Mouse (Mus musculus): ENCODE measurements around the gene Mgst3.

The Mgst3 gene

GRCm38 (mm10) chr1:167387796-167388195 is 5.8 kb downstream of the Mgst3 start:
- DNase-seq (ENCODE audit: inconsistent ontology term): no peak

GRCm38 (mm10) chr1:167387310-167387709 is 6.3 kb downstream of the Mgst3 start:
- peak; percentile 65 for DNase-seq (ENCODE audit: inconsistent ontology term)

- no peak for DNase-seq (ENCODE audit: inconsistent ontology term)
Observed at GRCm38 (mm10) chr1:167386466-167386865, 7.2 kb downstream of the Mgst3 start.

GRCm38 (mm10) chr1:167385636-167386035 is 8.0 kb downstream of the Mgst3 start:
- DNase-seq (ENCODE audit: inconsistent ontology term): no peak

- no peak for DNase-seq (ENCODE audit: inconsistent ontology term)
Observed at GRCm38 (mm10) chr1:167385211-167385610, 8.4 kb downstream of the Mgst3 start.

GRCm38 (mm10) chr1:167384156-167384555 is 9.5 kb downstream of the Mgst3 start:
- DNase-seq (ENCODE audit: inconsistent ontology term): no peak

GRCm38 (mm10) chr1:167383178-167383577 is 10.5 kb downstream of the Mgst3 start:
- DNase-seq (ENCODE audit: inconsistent ontology term): no peak

GRCm38 (mm10) chr1:167382763-167383162 is 10.9 kb downstream of the Mgst3 start:
- DNase-seq (ENCODE audit: inconsistent ontology term): no peak

- DNase-seq (ENCODE audit: inconsistent ontology term): no peak
Observed at GRCm38 (mm10) chr1:167382316-167382715, 11.3 kb downstream of the Mgst3 start.

GRCm38 (mm10) chr1:167381050-167382015 is 12.3 kb downstream of the Mgst3 start:
- no peak for DNase-seq (ENCODE audit: inconsistent ontology term)

- DNase-seq (ENCODE audit: inconsistent ontology term): no peak
Observed at GRCm38 (mm10) chr1:167380223-167380622, 13.4 kb downstream of the Mgst3 start.

- no peak for DNase-seq (ENCODE audit: inconsistent ontology term)
Observed at GRCm38 (mm10) chr1:167379751-167380150, 13.9 kb downstream of the Mgst3 start.

- no peak for DNase-seq (ENCODE audit: inconsistent ontology term)
Observed at GRCm38 (mm10) chr1:167378019-167378418, 15.6 kb downstream of the Mgst3 start.

GRCm38 (mm10) chr1:167374942-167375341 is 18.7 kb downstream of the Mgst3 start:
- DNase-seq (ENCODE audit: inconsistent ontology term): no peak

GRCm38 (mm10) chr1:167374003-167374784 is 19.4 kb downstream of the Mgst3 start:
- DNase-seq (ENCODE audit: inconsistent ontology term): no peak

- DNase-seq (ENCODE audit: inconsistent ontology term): no peak
Observed at GRCm38 (mm10) chr1:167372739-167373138, 20.9 kb downstream of the Mgst3 start.

- peak; percentile 69 for DNase-seq (ENCODE audit: inconsistent ontology term)
Observed at GRCm38 (mm10) chr1:167369905-167370304, 23.7 kb downstream of the Mgst3 start.

GRCm38 (mm10) chr1:167368513-167368912 is 25.1 kb downstream of the Mgst3 start:
- no peak for DNase-seq (ENCODE audit: inconsistent ontology term)

GRCm38 (mm10) chr1:167368018-167368417 is 25.6 kb downstream of the Mgst3 start:
- no peak for DNase-seq (ENCODE audit: inconsistent ontology term)

- no peak for DNase-seq (ENCODE audit: inconsistent ontology term)
Observed at GRCm38 (mm10) chr1:167366621-167367020, 27.0 kb downstream of the Mgst3 start.

GRCm38 (mm10) chr1:167365808-167366207 is 27.8 kb downstream of the Mgst3 start:
- no peak for DNase-seq (ENCODE audit: inconsistent ontology term)

- DNase-seq (ENCODE audit: inconsistent ontology term): no peak
Observed at GRCm38 (mm10) chr1:167363322-167363721, 30.3 kb downstream of the Mgst3 start.

- DNase-seq (ENCODE audit: inconsistent ontology term): no peak
Observed at GRCm38 (mm10) chr1:167362819-167363218, 30.8 kb downstream of the Mgst3 start.
